Mouse (Mus musculus) left cerebral cortex, postnatal 36 days (tissue): Measurements from ENCODE around the gene Ift140. TPM values are rescaled to one million over a fixed set of nuclear protein-coding genes. Genes with fewer than 3 reads are reported as not detected.
"Not testable (repeated sequence)": the region's sequence is repeated elsewhere in the genome, so short reads cannot be mapped to it uniquely, and the experiment has no call there.

Source experiments
- DNase-seq, 2 experiments: peaks; one replicate each; pipeline ENCODE4 v3.0.0; 2021 to 2022; ENCODE audit warnings: low spot score in 2 of 2, mixed read lengths in 1 of 2
- intact Hi-C: fragments of 180-260 bp; cut with DNase I; formaldehyde crosslinking; loops from one replicate; pipeline ENCODE4 v1.15.1; 2025
- total RNA-seq, 2 experiments: library from RNA; stranded (reverse); gene quantifications; 2 replicates each; pipeline ENCODE4 v1.2.3; 2021

The Ift140 gene
- total RNA-seq, 2 experiments from 2014 or later, result 18.6 to 25.5 TPM

- DNase-seq, result peak; percentile 35 to 48
- intact Hi-C loops, result no loop called here
These were observed 96.0 kb downstream of the Ift140 start for GRCm38 (mm10) chr17:25111739-25112422.

- intact Hi-C loops, result no loop called here
- no peak for DNase-seq
These were observed 96.5 kb downstream of the Ift140 start for GRCm38 (mm10) chr17:25112423-25112810.

- intact Hi-C loops, result loop anchor here (5.0 kb wide), 1 partner anchor 157 kb away; the partner anchor contains the start of gene Ube2i
- DNase-seq, result no peak
These were observed 99.2 kb downstream of the Ift140 start for GRCm38 (mm10) chr17:25114908-25115645.

- DNase-seq, result peak; percentile 91
- intact Hi-C loops, result loop anchor here (5.0 kb wide), 1 partner anchor 156 kb away; the partner anchor contains the start of gene Ube2i
These were observed 100.0 kb downstream of the Ift140 start, which contains the start of gene Telo2 for GRCm38 (mm10) chr17:25115664-25116432. Telo2 (minus strand) TSS chr17:25115967.

GRCm38 (mm10) chr17:25117263-25117662 lies 101.4 kb downstream of the Ift140 start:
- intact Hi-C loops, result loop anchor here (5.0 kb wide), 1 partner anchor 155 kb away; the partner anchor contains the start of gene Ube2i
- no peak for DNase-seq

GRCm38 (mm10) chr17:25120406-25120805 lies 104.5 kb downstream of the Ift140 start, which contains the start of gene Ptx4:
Ptx4 (plus strand) TSS chr17:25120760.
- intact Hi-C loops, result no loop called here
- DNase-seq, result no peak

- intact Hi-C loops, result no loop called here
- no peak for DNase-seq
These were observed 108.1 kb downstream of the Ift140 start for GRCm38 (mm10) chr17:25123979-25124378.

GRCm38 (mm10) chr17:25125442-25126060 lies 109.7 kb downstream of the Ift140 start:
- DNase-seq, intact Hi-C loops: not testable (repeated sequence)

- intact Hi-C loops, result no loop called here
- DNase-seq, result no peak
These were observed 111.2 kb downstream of the Ift140 start for GRCm38 (mm10) chr17:25127079-25127478.

GRCm38 (mm10) chr17:25127681-25128080 lies 111.8 kb downstream of the Ift140 start:
- no peak for DNase-seq
- intact Hi-C loops, result no loop called here

- intact Hi-C loops, result no loop called here
- DNase-seq, result no peak
These were observed 114.2 kb downstream of the Ift140 start for GRCm38 (mm10) chr17:25130060-25130459.

GRCm38 (mm10) chr17:25133275-25133698 lies 117.4 kb downstream of the Ift140 start, which contains the start of gene Clcn7:
Clcn7 (plus strand) TSS chr17:25133391.
- intact Hi-C loops, result no loop called here
- DNase-seq, result peak; percentile 95 to 96

- no peak for DNase-seq
- intact Hi-C loops, result loop anchor here (5.0 kb wide), 1 partner anchor 47 kb away; the partner anchor contains the start of gene BC003965
These were observed 119.7 kb downstream of the Ift140 start for GRCm38 (mm10) chr17:25135622-25136021.

- intact Hi-C loops, result loop anchor here (5.0 kb wide), 1 partner anchor 43 kb away; the partner anchor contains the start of gene BC003965
- DNase-seq, result no peak
These were observed 122.9 kb downstream of the Ift140 start for GRCm38 (mm10) chr17:25138803-25139202.

- no peak for DNase-seq
- intact Hi-C loops, result loop anchor here (5.0 kb wide), 1 partner anchor 42 kb away; the partner anchor contains the start of gene BC003965
These were observed 124.1 kb downstream of the Ift140 start for GRCm38 (mm10) chr17:25139960-25140359.
